Mouse (Mus musculus) ES-Bruce4 (cell line): ENCODE data around the gene Kank1.

Experiments used
- CTCF ChIP-seq: IDR thresholded peaks from one replicate; pipeline ENCODE4 v1.8.1; 2011; ENCODE audit warnings: low read depth, low read length
- EP300 ChIP-seq: IDR thresholded peaks from 2 replicates; pipeline ENCODE4 v1.6.1; 2011; ENCODE audit warnings: low read depth, low read length; ENCODE audit not compliant: insufficient read depth
- POLR2A ChIP-seq: IDR thresholded peaks from one replicate; pipeline ENCODE4 v1.8.1; 2011; ENCODE audit warnings: low read length; ENCODE audit not compliant: insufficient read depth

- TF ChIP-seq EP300 = no peak
- TF ChIP-seq POLR2A = no peak
- no peak for TF ChIP-seq CTCF
Observed at GRCm38 (mm10) chr19:25436175-25436574, 199.4 kb downstream of the Kank1 start.
